Mouse (Mus musculus) B cell, adult 2 months (primary cell): Measurements from ENCODE around the gene Mpv17l.
"Not testable (repeated sequence)": the region's sequence is repeated elsewhere in the genome, so short reads cannot be mapped to it uniquely, and the experiment has no call there.

Experiments used
- DNase-seq, 2 experiments: peaks; one replicate each; pipeline ENCODE4 v3.0.0; 2022

Mpv17l gene

GRCm38 (mm10) chr16:13902888-13903483 lies at the start of gene Mpv17l, which contains the start of gene Pdxdc1:
Gene Mpv17l (plus strand): TSS chr16:13903161.
Gene Pdxdc1 (minus strand): TSS chr16:13903131.
- peak; percentile 99 for DNase-seq

DNA sequence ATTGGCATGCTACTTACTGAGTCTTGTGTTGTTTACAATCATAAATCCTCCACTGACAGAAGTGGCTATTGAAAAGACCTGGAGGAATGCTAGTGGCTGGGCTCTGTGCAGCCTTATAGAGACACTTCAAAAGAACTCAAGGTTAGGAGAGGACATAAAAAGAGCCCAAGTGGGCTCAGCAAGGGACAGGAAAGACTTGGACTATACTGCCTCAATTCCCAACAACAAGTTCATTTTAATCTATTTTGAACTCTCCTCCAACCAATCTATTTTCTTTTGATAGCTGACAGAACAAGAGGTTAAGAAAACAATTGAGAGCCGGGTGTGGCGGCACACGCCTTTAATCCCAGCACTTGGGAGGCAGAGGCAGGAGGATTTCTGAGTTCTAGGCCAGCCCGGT lies 49.1 kb upstream of the Mpv17l start:
- no peak for DNase-seq

GRCm38 (mm10) chr16:13866076-13866475 lies 36.9 kb upstream of the Mpv17l start:
- DNase-seq, result no peak

- no peak for DNase-seq
Measured at GRCm38 (mm10) chr16:13866616-13867015, 36.3 kb upstream of the Mpv17l start.

DNA sequence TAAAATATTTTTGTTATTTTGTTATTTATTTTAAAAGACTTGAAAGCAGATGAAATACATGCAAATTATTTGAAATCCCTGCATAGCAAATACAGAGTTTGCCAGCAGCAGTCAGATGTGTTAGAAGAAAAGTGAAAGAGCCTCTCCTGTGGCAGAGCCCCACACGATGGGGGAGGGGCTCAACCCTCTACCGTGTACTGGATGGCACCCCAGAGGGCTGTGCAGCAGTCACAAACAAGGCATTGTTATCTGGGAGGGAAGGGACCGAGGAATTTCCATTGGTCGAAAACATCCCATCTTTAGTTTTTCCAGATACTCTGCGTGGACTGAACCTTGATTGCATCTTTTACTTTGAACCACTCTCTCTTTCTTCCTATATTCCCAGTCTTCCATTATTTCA lies 35.6 kb upstream of the Mpv17l start:
- peak; percentile 19 to 21 for DNase-seq

- no peak for DNase-seq
Measured at GRCm38 (mm10) chr16:13867910-13868514, 34.9 kb upstream of the Mpv17l start.

DNA sequence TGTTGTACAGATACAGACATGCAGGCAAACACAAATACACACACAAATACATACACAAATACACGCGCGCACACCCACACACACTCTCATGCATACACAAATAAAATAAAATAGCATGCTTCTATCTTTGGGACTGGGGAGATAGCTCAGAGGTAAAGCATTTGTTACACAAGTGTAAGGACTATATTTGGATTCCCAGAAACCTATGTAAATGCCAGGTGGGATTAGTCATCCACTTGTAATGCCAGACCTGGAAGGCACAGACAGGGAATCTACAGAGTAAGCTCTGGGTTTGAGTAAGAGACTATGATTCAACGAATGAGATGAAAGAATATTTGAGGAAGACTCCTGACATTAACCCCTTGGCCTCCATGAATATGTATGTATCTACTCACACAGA lies 27.5 kb upstream of the Mpv17l start:
- no peak for DNase-seq

DNA sequence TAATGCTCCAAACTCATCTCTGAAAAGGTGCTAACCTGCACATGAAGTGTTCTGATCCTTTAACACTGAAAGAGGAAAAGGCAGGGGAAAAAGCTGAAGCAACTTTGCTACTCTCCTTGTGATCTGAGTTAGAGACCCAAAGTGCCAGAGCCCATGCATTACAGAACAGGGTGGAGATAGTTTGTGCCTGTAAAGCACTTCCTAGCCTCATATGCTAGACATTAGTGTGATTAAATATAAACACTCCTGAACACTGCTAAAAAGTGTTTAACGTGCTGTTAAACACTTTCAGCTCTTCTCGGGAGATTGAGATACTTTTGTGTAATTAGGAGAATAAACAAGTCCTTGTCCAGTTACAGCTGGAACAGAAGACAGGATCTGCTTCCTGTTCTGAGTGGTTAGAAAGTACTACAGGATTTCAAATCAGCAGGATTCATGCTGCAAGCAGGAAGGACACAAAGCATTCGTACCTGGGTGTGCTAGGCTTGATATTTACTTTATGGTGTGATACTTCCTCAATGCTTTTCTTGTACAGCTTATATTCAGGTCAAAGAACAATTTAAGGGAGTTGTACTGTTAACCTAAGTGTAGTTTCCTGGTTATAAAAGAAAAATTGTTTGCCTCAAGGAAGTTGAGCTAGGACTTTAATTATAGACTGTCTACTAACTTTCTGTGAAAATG lies 19.7 kb upstream of the Mpv17l start:
- DNase-seq, result no peak

DNA sequence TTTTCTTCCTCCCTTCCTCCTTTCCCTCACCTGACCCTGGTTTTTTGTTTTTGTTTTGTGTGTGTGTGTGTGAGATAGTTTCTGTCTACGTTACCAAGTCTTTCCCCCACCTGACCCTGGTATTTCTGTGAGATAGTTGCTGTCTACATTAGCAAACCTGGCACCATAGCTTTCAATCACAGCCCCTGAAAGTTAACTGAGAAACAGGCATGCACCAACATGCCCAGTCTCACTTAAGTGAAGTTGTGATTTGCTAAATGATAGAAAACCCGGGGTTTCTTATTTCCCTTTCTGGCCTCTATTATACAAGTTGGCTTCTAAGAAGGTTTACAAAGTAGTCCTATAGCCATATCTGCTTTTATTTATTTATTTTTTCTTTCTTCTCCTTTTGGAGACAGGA lies 12.5 kb upstream of the Mpv17l start:
- DNase-seq, result no peak

GRCm38 (mm10) chr16:13892850-13893249 lies 10.1 kb upstream of the Mpv17l start:
- DNase-seq, result no peak

- no peak for DNase-seq
Measured at GRCm38 (mm10) chr16:13894097-13894496, 8.9 kb upstream of the Mpv17l start.

DNA sequence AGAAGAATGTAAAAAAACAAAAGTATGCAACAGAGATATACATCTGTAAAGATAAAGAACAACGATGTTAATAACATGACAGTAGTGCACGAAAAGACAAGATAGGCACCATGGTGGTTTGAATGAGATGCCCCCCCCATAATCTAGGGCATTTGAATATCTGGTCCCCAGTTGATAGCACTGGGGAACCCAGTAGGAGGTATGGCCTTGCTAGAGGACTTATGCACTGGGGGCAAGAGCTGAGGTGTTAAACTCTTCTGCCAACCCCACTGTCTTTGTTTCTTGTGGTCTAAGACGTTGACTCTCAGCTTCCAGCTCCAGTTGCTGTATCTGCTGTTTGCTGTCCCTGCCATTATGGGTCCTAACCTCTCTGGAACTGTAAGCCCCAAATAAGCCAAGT lies 7.2 kb upstream of the Mpv17l start:
- DNase-seq, result no peak

- no peak for DNase-seq
Measured at GRCm38 (mm10) chr16:13896357-13896756, 6.6 kb upstream of the Mpv17l start.

GRCm38 (mm10) chr16:13898981-13899380 lies 4.0 kb upstream of the Mpv17l start:
- DNase-seq, result no peak

- peak in 1 of 2 experiments; percentile 49 for DNase-seq
Measured at GRCm38 (mm10) chr16:13902397-13902831, 547 bp upstream of the Mpv17l start.

GRCm38 (mm10) chr16:13903488-13903887 lies 527 bp downstream of the Mpv17l start:
- DNase-seq, result no peak

DNA sequence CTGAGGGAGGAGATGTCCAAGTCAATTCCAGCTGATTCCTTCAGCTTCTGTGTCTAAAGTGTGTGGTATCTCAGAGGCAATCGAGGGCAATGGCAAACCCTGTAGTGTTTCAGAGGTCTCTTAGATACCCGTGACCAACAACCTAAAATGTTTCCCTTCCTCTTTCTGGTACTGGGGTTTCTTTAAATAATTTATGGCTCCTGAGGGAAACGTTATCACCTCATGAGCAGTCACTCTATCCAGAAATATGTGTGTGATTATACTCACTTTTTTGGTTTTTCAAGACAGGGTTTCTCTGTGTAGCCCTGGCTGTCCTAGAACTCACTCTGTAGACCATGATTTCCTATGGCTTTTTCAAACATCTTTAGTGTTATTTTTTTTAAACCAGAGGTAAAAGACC lies 4.3 kb downstream of the Mpv17l start:
- no peak for DNase-seq

- no peak for DNase-seq
Measured at GRCm38 (mm10) chr16:13920093-13920492, 17.1 kb downstream of the Mpv17l start.

- DNase-seq, result no peak
Measured at GRCm38 (mm10) chr16:13921063-13921462, 18.1 kb downstream of the Mpv17l start.

DNA sequence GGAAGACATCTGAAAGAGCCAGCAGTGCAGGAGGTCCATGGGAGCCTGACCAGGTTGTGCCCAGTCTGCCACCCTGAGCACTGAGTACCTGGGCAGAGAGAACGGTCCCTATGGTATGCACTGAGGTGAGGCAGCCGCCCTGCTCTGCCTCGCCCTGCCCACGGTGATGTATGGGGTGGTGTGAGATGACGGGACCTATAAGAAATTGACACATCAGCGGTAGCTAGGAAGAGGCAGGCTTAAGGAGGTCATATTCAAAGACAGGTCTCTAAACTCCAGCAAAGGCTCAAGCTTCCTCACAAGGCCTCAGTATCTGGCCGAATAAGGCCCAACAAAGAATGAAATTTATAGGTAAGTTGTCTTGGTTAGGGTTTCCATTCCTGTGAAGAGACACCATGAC lies 18.8 kb downstream of the Mpv17l start:
- DNase-seq, result no peak

- DNase-seq, result not testable (repeated sequence)
Measured at GRCm38 (mm10) chr16:13922499-13922898, 19.5 kb downstream of the Mpv17l start.

GRCm38 (mm10) chr16:13922966-13923365 lies 20.0 kb downstream of the Mpv17l start:
- DNase-seq, result not testable (repeated sequence)

GRCm38 (mm10) chr16:13927456-13928075 lies 24.6 kb downstream of the Mpv17l start:
- DNase-seq, result no peak
